Mouse (Mus musculus) ovary, postnatal 14 days (tissue): ENCODE measurements around the gene Riok1.

ENCODE experiments used
- DNase-seq: peaks from one replicate; pipeline ENCODE4 v3.0.0; 2022; ENCODE audit warnings: low spot score

The Riok1 gene

GRCm38 (mm10) chr13:38036343-38037043, at the start of gene Riok1:
Gene Riok1, plus strand, starts transcription at chr13:38036995.
- no peak for DNase-seq

- DNase-seq: no peak
Measured at GRCm38 (mm10) chr13:37989701-37990100, 47.1 kb upstream of the Riok1 start.

GRCm38 (mm10) chr13:37992638-37993371, 44.0 kb upstream of the Riok1 start:
- DNase-seq: no peak

- no peak for DNase-seq
Measured at GRCm38 (mm10) chr13:37993376-37993703, 43.5 kb upstream of the Riok1 start.

GRCm38 (mm10) chr13:37993704-37994404, 42.9 kb upstream of the Riok1 start, which contains the start of gene Ssr1:
Gene Ssr1, minus strand, starts transcription at chr13:37994217.
- peak; percentile 94 for DNase-seq

GRCm38 (mm10) chr13:37994405-37994749, 42.4 kb upstream of the Riok1 start:
- DNase-seq: no peak

- no peak for DNase-seq
Measured at GRCm38 (mm10) chr13:37999713-38000112, 37.1 kb upstream of the Riok1 start.

- no peak for DNase-seq
Measured at GRCm38 (mm10) chr13:38002461-38002860, 34.3 kb upstream of the Riok1 start.

GRCm38 (mm10) chr13:38007972-38008371, 28.8 kb upstream of the Riok1 start:
- no peak for DNase-seq

GRCm38 (mm10) chr13:38009721-38010408, 26.9 kb upstream of the Riok1 start:
- no peak for DNase-seq

GRCm38 (mm10) chr13:38010444-38010910, 26.3 kb upstream of the Riok1 start:
- DNase-seq: no peak

GRCm38 (mm10) chr13:38012436-38012835, 24.4 kb upstream of the Riok1 start:
- no peak for DNase-seq

GRCm38 (mm10) chr13:38015591-38015990, 21.2 kb upstream of the Riok1 start:
- no peak for DNase-seq

- DNase-seq: no peak
Measured at GRCm38 (mm10) chr13:38018791-38019190, 18.0 kb upstream of the Riok1 start.

GRCm38 (mm10) chr13:38025874-38026273, 10.9 kb upstream of the Riok1 start:
- DNase-seq: no peak

- no peak for DNase-seq
Measured at GRCm38 (mm10) chr13:38027618-38028248, 9.1 kb upstream of the Riok1 start.

GRCm38 (mm10) chr13:38028407-38028806, 8.4 kb upstream of the Riok1 start:
- DNase-seq: no peak

- peak; percentile 96 for DNase-seq
Measured at GRCm38 (mm10) chr13:38037044-38037687, 371 bp downstream of the Riok1 start, which contains the start of gene Cage1. Gene Cage1, minus strand, starts transcription at chr13:38037069.

GRCm38 (mm10) chr13:38037811-38038210, 1.0 kb downstream of the Riok1 start:
- no peak for DNase-seq

GRCm38 (mm10) chr13:38049888-38050287, 13.1 kb downstream of the Riok1 start:
- no peak for DNase-seq

- DNase-seq: no peak
Measured at GRCm38 (mm10) chr13:38062678-38063077, 25.9 kb downstream of the Riok1 start.
